Mouse (Mus musculus): ENCODE data around the gene Sdr39u1.

The Sdr39u1 gene

GRCm38 (mm10) chr14:55884166-55884565 is 15.9 kb downstream of the Sdr39u1 start, which contains the start of gene Cbln3:
Gene Cbln3 (minus strand): TSS chr14:55884392.
- DNase-seq (ENCODE audit: low spot score in 2 of 2) = no peak

GRCm38 (mm10) chr14:55883663-55884062 is 16.4 kb downstream of the Sdr39u1 start:
- no peak for DNase-seq (ENCODE audit: low spot score in 2 of 2)

- no peak for DNase-seq (ENCODE audit: low spot score in 2 of 2)
These were observed 16.9 kb downstream of the Sdr39u1 start for GRCm38 (mm10) chr14:55883149-55883661.

GRCm38 (mm10) chr14:55882171-55882641 is 17.9 kb downstream of the Sdr39u1 start:
- no peak for DNase-seq (ENCODE audit: low spot score in 2 of 2)

- DNase-seq (ENCODE audit: low spot score in 2 of 2) = no peak
These were observed 19.1 kb downstream of the Sdr39u1 start for GRCm38 (mm10) chr14:55880982-55881381.

GRCm38 (mm10) chr14:55879623-55880022 is 20.5 kb downstream of the Sdr39u1 start:
- DNase-seq (ENCODE audit: low spot score in 2 of 2) = peak; percentile 85 to 87

- no peak for DNase-seq (ENCODE audit: low spot score in 2 of 2)
These were observed 21.7 kb downstream of the Sdr39u1 start for GRCm38 (mm10) chr14:55878316-55878940.

- no peak for DNase-seq (ENCODE audit: low spot score in 2 of 2)
These were observed 22.4 kb downstream of the Sdr39u1 start for GRCm38 (mm10) chr14:55877469-55878315.

GRCm38 (mm10) chr14:55873714-55874683 is 26.1 kb downstream of the Sdr39u1 start:
- DNase-seq (ENCODE audit: low spot score in 2 of 2) = peak; percentile 75 to 78

- DNase-seq (ENCODE audit: low spot score in 2 of 2) = no peak
These were observed 26.8 kb downstream of the Sdr39u1 start for GRCm38 (mm10) chr14:55873242-55873713.

- DNase-seq (ENCODE audit: low spot score in 2 of 2) = no peak
These were observed 27.5 kb downstream of the Sdr39u1 start for GRCm38 (mm10) chr14:55872551-55872950.

- no peak for DNase-seq (ENCODE audit: low spot score in 2 of 2)
These were observed 28.1 kb downstream of the Sdr39u1 start for GRCm38 (mm10) chr14:55872039-55872438.

- DNase-seq (ENCODE audit: low spot score in 2 of 2) = no peak
These were observed 30.6 kb downstream of the Sdr39u1 start for GRCm38 (mm10) chr14:55869538-55869937.

GRCm38 (mm10) chr14:55868230-55869026 is 31.7 kb downstream of the Sdr39u1 start:
- DNase-seq (ENCODE audit: low spot score in 2 of 2) = no peak

GRCm38 (mm10) chr14:55866962-55867361 is 33.1 kb downstream of the Sdr39u1 start:
- DNase-seq (ENCODE audit: low spot score in 2 of 2) = peak; percentile 65 to 77

- DNase-seq (ENCODE audit: low spot score in 2 of 2) = peak; percentile 60 to 67
These were observed 36.3 kb downstream of the Sdr39u1 start for GRCm38 (mm10) chr14:55863773-55864172.

- DNase-seq (ENCODE audit: low spot score in 2 of 2) = no peak
These were observed 37.1 kb downstream of the Sdr39u1 start for GRCm38 (mm10) chr14:55862970-55863369.

GRCm38 (mm10) chr14:55862186-55862585 is 37.9 kb downstream of the Sdr39u1 start:
- DNase-seq (ENCODE audit: low spot score in 2 of 2) = no peak

GRCm38 (mm10) chr14:55857588-55857987 is 42.5 kb downstream of the Sdr39u1 start:
- DNase-seq (ENCODE audit: low spot score in 2 of 2) = no peak

- DNase-seq (ENCODE audit: low spot score in 2 of 2) = no peak
These were observed 45.0 kb downstream of the Sdr39u1 start for GRCm38 (mm10) chr14:55855101-55855561.

All from right cerebral cortex, adult 2 months (tissue).